Mouse (Mus musculus): ENCODE results near the gene Otud7b. TPM values are rescaled to one million over a fixed set of nuclear protein-coding genes. Genes with fewer than 3 reads are reported as not detected.
A peak's percentile ranks its signal among the peaks of the same experiment; 100 is the strongest.

The Otud7b gene
- total RNA-seq, 1 experiment from 2014 or later, result 48.0 TPM

GRCm38 (mm10) chr3:96118702-96119101 is 14.4 kb downstream of the Otud7b start:
- ATAC-seq (ENCODE audit: extremely low read depth, insufficient number of reproducible peaks, low FRiP score, poor library complexity, severe bottlenecking), result no peak

- no peak for ATAC-seq (ENCODE audit: extremely low read depth, insufficient number of reproducible peaks, low FRiP score, poor library complexity, severe bottlenecking)
These were observed 19.9 kb downstream of the Otud7b start for GRCm38 (mm10) chr3:96124235-96124634.

- ATAC-seq (ENCODE audit: extremely low read depth, insufficient number of reproducible peaks, low FRiP score, poor library complexity, severe bottlenecking), result no peak
These were observed 23.8 kb downstream of the Otud7b start for GRCm38 (mm10) chr3:96128128-96128527.

GRCm38 (mm10) chr3:96132478-96132877 is 28.2 kb downstream of the Otud7b start:
- ATAC-seq (ENCODE audit: extremely low read depth, insufficient number of reproducible peaks, low FRiP score, poor library complexity, severe bottlenecking), result no peak

- ATAC-seq (ENCODE audit: extremely low read depth, insufficient number of reproducible peaks, low FRiP score, poor library complexity, severe bottlenecking), result no peak
These were observed 29.1 kb downstream of the Otud7b start for GRCm38 (mm10) chr3:96133327-96133905.

GRCm38 (mm10) chr3:96135011-96135410 is 30.7 kb downstream of the Otud7b start:
- ATAC-seq (ENCODE audit: extremely low read depth, insufficient number of reproducible peaks, low FRiP score, poor library complexity, severe bottlenecking), result no peak

GRCm38 (mm10) chr3:96147950-96148349 is 43.6 kb downstream of the Otud7b start:
- ATAC-seq (ENCODE audit: extremely low read depth, insufficient number of reproducible peaks, low FRiP score, poor library complexity, severe bottlenecking), result peak; percentile 86

GRCm38 (mm10) chr3:96151836-96152235 is 47.5 kb downstream of the Otud7b start:
- ATAC-seq (ENCODE audit: extremely low read depth, insufficient number of reproducible peaks, low FRiP score, poor library complexity, severe bottlenecking), result no peak

- ATAC-seq (ENCODE audit: extremely low read depth, insufficient number of reproducible peaks, low FRiP score, poor library complexity, severe bottlenecking), result no peak
These were observed 48.3 kb downstream of the Otud7b start for GRCm38 (mm10) chr3:96152611-96153010.

- ATAC-seq (ENCODE audit: extremely low read depth, insufficient number of reproducible peaks, low FRiP score, poor library complexity, severe bottlenecking), result no peak
These were observed 51.2 kb downstream of the Otud7b start for GRCm38 (mm10) chr3:96155501-96155900.

GRCm38 (mm10) chr3:96159820-96160219 is 55.5 kb downstream of the Otud7b start:
- no peak for ATAC-seq (ENCODE audit: extremely low read depth, insufficient number of reproducible peaks, low FRiP score, poor library complexity, severe bottlenecking)

- no peak for ATAC-seq (ENCODE audit: extremely low read depth, insufficient number of reproducible peaks, low FRiP score, poor library complexity, severe bottlenecking)
These were observed 56.0 kb downstream of the Otud7b start for GRCm38 (mm10) chr3:96160222-96160802.

GRCm38 (mm10) chr3:96160803-96161516 is 56.6 kb downstream of the Otud7b start:
- no peak for ATAC-seq (ENCODE audit: extremely low read depth, insufficient number of reproducible peaks, low FRiP score, poor library complexity, severe bottlenecking)

GRCm38 (mm10) chr3:96161869-96162840 is 57.8 kb downstream of the Otud7b start, which contains the start of gene Mtmr11:
TSS of gene Mtmr11 (plus strand) at chr3:96162004.
- ATAC-seq (ENCODE audit: extremely low read depth, insufficient number of reproducible peaks, low FRiP score, poor library complexity, severe bottlenecking), result no peak

- ATAC-seq (ENCODE audit: extremely low read depth, insufficient number of reproducible peaks, low FRiP score, poor library complexity, severe bottlenecking), result no peak
These were observed 58.7 kb downstream of the Otud7b start for GRCm38 (mm10) chr3:96163040-96163439.

- ATAC-seq (ENCODE audit: extremely low read depth, insufficient number of reproducible peaks, low FRiP score, poor library complexity, severe bottlenecking), result no peak
These were observed 64.3 kb downstream of the Otud7b start for GRCm38 (mm10) chr3:96168466-96169158.

GRCm38 (mm10) chr3:96170276-96170675 is 65.9 kb downstream of the Otud7b start:
- ATAC-seq (ENCODE audit: extremely low read depth, insufficient number of reproducible peaks, low FRiP score, poor library complexity, severe bottlenecking), result no peak

- ATAC-seq (ENCODE audit: extremely low read depth, insufficient number of reproducible peaks, low FRiP score, poor library complexity, severe bottlenecking), result no peak
These were observed 66.7 kb downstream of the Otud7b start for GRCm38 (mm10) chr3:96170976-96171545.
